Mouse (Mus musculus): ENCODE results near the gene Nxpe4.
"Not testable (repeated sequence)": the region's sequence is repeated elsewhere in the genome, so short reads cannot be mapped to it uniquely, and the experiment has no call there.

Gene Nxpe4

DNA sequence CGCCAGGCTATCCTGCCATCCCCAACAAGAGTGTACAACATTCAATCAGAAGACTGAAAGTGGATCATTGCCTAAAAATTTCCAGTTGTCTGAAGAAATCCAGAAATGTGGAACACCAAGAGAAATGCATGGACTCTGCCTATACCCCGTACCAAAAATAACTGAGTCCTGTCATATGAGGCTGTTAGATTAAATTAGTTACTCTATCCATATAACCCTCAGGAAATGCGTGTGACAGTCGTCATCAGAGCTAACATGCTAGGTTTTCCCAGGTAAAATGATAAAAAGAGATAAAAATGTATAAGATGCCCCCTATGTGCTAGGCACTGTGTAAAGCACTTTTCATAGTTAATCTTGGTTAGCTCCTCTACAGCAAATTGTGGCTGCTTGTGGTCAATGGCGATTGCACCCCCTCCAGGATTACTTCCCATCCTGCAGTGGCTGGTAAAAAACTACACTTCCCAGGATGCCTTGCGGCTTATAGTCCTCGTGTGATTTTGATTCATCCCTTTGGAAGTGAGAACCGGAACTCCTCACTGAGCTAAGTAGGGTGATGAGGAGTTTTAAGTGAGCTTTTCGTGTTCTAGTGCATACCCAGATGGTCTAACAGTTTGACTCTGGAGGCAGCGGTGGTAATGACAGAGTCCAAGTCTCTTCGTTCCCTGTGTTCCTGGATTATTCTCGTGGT lies at the start of gene Nxpe4:
Nxpe4 (plus strand) TSS at position 519 of the 688 bp plus-strand sequence.
- peak; percentile 54 for DNase-seq (ENCODE audit: low read depth)

DNA sequence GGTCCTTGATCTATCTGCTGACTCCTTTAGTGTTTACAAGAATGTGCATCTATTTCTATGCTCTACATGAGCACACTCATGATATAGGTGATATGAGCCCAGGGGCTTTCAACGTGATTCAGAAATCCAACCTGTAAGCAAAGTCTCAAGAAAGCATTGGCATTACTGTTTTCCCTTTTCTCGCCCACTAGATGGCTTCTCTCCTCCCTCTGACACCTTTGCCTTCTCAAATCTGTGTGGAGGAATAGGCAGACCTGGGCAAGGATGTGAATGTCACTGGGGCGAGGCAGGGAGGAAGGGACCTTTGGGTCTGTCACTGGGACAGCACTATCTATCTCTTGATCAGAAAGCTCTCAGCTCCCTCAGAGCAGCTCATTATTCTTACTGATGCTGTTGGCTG lies 35.0 kb upstream of the Nxpe4 start:
- no peak for DNase-seq (ENCODE audit: low read depth)

GRCm38 (mm10) chr9:48137507-48137906 lies 24.3 kb upstream of the Nxpe4 start:
- DNase-seq (ENCODE audit: low read depth): no peak

GRCm38 (mm10) chr9:48140485-48141411 lies 21.1 kb upstream of the Nxpe4 start:
- no peak for DNase-seq (ENCODE audit: low read depth)

DNA sequence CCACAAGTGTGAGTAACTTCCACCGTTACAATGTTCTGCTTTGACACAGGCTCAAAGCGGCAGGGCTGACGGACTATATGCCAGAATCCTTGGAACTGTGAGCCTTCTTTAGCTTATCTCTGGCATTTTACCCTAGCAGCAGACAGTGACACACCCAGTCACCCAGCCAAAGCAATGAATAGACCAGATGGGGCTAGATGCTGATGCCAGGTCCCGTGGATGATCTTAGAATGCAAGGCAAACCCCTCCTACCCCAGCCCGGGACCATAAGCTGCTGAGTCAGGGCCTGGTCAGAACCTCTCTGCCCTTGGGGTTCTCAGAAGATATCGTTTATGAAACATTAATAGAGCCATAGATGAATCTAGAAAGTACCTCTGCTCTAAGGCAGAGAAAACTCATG lies 19.2 kb upstream of the Nxpe4 start:
- DNase-seq (ENCODE audit: low read depth): no peak

DNA sequence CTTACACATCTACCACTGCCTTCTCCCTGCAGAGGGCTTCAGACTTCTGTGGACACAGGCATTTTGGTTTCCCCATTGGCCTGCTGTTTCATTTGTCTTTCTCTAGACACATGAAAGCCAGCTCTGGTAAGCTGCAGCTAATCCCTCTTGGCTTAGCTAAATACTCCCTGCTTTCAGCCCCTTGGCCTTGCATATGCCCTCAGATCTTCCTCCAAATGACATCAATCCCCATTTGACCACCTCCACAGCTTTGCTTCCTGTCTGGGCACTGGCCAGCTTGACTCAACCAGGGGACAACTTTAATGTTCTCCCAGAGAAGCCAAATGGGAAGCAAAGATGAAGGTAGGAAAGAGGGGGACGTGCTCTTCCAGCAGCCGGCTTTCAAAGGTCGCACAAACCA lies 15.1 kb upstream of the Nxpe4 start:
- DNase-seq (ENCODE audit: low read depth): no peak

DNA sequence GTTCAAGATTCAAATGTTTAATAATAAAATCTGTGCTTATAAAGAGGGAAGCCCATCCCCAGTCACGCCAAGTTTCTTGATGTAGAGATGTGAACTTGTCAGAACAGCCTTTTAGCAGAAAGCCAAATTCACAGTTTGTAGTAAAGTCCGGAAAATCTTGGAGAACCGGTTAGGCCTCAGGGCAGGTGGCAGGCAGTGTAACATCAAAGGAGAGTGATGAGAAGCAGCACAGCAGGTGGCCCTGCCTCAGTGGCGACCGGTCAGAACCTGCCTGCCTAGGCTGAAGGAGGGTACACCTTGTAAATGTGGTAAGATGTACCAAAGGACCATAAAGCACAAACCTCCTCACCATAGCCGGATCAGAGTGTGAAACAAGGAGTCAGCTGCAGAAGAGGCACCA lies 4.7 kb downstream of the Nxpe4 start:
- DNase-seq (ENCODE audit: low read depth): not testable (repeated sequence)

- DNase-seq (ENCODE audit: low read depth): peak; percentile 7
Observed at GRCm38 (mm10) chr9:48176764-48177163, 14.9 kb downstream of the Nxpe4 start.

- no peak for DNase-seq (ENCODE audit: low read depth)
Observed at GRCm38 (mm10) chr9:48181300-48181699, 19.5 kb downstream of the Nxpe4 start.

DNA sequence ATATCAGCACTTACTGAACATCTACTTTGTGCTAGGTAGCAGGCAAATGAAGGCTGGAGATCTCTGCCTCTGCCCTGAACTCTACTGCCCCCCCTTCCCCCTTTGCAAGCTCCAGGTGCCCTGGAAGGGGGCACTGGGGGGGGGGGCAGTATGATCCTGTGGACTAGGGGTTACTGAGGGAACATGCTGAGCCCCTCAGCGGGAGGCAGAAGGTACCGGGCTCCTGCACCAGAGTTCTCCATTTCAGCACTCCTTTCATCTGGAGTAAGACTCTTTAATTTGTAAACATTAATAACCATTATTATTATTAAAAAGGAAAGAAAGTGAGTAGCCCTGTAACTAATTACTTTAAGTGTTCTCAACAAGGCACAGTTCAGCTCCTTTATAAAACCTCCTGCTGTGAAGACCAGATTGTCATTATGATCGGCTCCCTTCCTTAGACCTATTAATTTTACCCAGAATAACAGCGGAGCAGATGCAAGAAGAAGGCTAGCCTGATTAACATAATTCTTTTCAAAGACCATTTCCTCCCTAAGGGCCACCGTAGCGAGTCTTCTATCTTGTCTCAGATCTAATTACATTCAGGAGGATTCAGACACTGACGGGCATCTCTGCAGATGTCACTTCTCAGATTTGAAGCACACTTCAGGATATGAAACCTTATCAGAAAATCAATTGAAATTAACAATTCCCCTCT lies 21.0 kb downstream of the Nxpe4 start:
- DNase-seq (ENCODE audit: low read depth): no peak

DNA sequence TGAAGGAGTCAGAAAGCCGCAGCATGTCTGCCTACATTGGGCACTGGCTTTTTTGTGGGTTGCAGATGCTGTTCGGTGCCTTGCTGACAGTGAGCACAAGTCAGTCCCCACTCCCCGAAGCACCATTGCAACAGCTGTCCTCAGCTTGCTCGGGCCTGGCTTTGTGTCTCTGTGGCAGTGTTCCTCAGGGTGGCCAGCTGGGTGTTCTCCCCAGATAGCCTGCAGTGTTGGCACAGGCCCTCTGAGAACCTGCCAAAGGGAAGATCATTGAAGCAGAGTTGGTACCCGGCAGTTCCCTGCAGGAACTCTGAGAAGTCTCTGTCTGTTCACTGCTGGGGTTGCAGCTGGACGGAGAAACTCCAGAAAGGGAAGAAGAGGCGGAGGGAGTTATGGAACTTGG lies 22.5 kb downstream of the Nxpe4 start:
- DNase-seq (ENCODE audit: low read depth): no peak

- no peak for DNase-seq (ENCODE audit: low read depth)
Observed at GRCm38 (mm10) chr9:48188854-48189253, 27.0 kb downstream of the Nxpe4 start.

- no peak for DNase-seq (ENCODE audit: low read depth)
Observed at GRCm38 (mm10) chr9:48197458-48197884, 35.6 kb downstream of the Nxpe4 start.

- DNase-seq (ENCODE audit: low read depth): no peak
Observed at GRCm38 (mm10) chr9:48210970-48211369, 49.1 kb downstream of the Nxpe4 start.

DNA sequence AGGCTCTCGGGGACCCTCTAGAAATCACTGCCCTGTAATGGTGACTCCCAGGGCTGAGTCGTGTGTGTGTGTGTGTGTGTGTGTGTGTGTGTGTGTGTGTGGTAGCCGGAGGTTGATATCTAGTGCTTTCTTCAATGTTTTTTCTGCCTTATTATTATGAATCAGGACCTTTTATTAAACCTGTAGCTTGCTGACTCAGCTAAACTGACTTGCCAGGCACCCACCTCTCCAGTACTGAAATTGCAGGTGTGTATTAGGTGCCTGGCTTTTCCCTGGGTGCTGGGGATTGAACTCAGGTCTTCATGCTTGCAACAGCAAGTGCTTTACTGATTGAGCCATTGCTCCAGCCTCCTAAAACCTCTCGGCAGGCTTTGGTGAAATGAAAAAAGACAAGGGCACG lies 50.1 kb downstream of the Nxpe4 start:
- no peak for DNase-seq (ENCODE audit: low read depth)

DNA sequence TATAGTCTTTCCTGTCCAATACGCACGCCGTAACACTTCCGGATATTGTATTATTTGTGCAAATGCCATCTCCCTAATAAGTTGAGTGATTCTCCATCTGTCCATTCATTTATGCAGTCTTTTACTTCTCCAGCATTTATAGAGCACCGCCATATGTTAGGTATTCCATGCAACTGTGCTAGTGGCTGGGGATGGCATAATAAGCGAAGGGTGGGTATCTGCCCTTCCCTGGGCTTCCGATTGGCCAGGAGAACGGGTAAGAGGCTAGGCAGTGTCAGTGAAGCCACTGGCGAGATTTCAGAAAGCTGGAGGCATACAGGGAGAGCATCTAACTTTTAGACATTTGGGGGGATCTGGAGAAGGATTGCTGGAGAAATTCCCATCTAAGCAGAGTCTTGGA lies 52.9 kb downstream of the Nxpe4 start:
- DNase-seq (ENCODE audit: low read depth): no peak

GRCm38 (mm10) chr9:48216091-48217001 lies 54.5 kb downstream of the Nxpe4 start:
- DNase-seq (ENCODE audit: low read depth): no peak

DNA sequence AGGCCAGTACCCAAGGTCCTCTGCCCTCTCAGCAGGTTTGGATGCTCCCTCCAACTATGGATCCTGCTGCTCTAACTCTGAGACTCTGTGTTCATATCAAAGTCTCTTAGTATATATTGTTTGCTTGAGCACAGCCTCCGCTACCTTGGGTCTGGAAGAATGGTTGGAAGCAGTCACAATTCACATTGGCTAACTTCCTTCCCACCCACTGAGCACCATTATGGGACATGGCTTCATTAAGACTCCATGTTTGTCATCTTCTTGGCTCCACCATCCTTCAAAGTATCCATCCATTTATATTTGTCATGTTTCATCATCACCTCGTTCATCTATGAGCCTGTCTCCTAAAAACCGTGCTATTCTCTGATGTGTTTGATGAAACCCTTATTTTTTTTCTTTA lies 68.9 kb downstream of the Nxpe4 start:
- DNase-seq (ENCODE audit: low read depth): no peak

GRCm38 (mm10) chr9:48236455-48236854 lies 74.6 kb downstream of the Nxpe4 start:
- DNase-seq (ENCODE audit: low read depth): no peak

DNA sequence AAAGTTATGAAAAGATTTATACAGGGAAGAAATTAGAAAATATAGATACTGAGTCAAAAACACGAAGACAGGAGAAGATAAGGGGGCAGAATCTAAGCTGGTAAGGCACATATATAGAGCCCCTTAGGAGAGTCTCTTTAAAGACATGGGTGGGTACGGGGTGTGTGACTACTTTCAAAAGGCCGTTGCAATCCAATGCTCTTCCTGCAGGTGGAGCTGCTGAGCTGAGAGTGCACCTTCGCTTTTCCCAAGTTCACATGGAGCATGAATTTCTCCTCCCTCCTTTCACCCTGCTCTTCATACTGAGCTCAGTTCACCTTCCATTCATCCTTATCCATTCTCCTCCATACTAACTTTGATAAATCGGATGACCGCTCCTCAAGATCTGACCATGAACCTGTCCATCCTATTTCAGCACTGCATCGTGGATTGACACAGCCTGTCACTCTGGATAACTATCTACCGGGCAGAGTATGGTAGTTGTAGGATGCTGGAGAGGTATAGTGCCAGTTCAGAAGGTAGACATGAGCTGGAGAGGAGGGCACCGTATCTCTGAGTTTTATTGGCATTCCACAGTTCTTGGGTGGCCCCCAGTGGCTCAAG lies 76.4 kb downstream of the Nxpe4 start:
- peak; percentile 17 for DNase-seq (ENCODE audit: low read depth)

- no peak for DNase-seq (ENCODE audit: low read depth)
Observed at GRCm38 (mm10) chr9:48239461-48239860, 77.6 kb downstream of the Nxpe4 start.
